Mouse (Mus musculus) cortical plate, adult 2 months (tissue): Measurements from ENCODE around the gene Slc39a11. TPM values are rescaled to one million over a fixed set of nuclear protein-coding genes. Genes with fewer than 3 reads are reported as not detected.

ENCODE experiments used
- H3K27ac ChIP-seq: fragments of 200-500 bp; 2 replicates; pipeline ENCODE4 v1.5.1; 2012; ENCODE audit warnings: low read length, control low read depth, inconsistent platforms; ENCODE audit not compliant: insufficient read depth
- H3K4me1 ChIP-seq: fragments of 200-500 bp; 2 replicates; pipeline ENCODE4 v1.6.1; 2011; ENCODE audit warnings: low read length; ENCODE audit not compliant: control insufficient read depth, insufficient read depth
- H3K4me3 ChIP-seq: fragments of 200-500 bp; 2 replicates; pipeline ENCODE4 v1.5.1; 2011; ENCODE audit warnings: mild to moderate bottlenecking, low read length, control low read depth; ENCODE audit not compliant: insufficient read depth
- CTCF ChIP-seq: fragments of 200-500 bp; IDR thresholded peaks from 2 replicates; pipeline ENCODE4 v1.5.1; 2011; ENCODE audit warnings: mild to moderate bottlenecking, control low read depth, low read length; ENCODE audit not compliant: insufficient read depth; ENCODE audit errors: extremely low read depth
- POLR2A ChIP-seq: fragments of 200-500 bp; IDR thresholded peaks from 2 replicates; pipeline ENCODE4 v1.6.1; 2011; ENCODE audit warnings: mild to moderate bottlenecking, low read length, control low read depth; ENCODE audit not compliant: insufficient read depth; ENCODE audit errors: extremely low read depth
- polyA plus RNA-seq: library from polyadenylated mRNA; depleted of rRNA; stranded (reverse); fragments of >200 nt; gene quantifications from 2 replicates; pipeline ENCODE4 v1.2.3, GENCODE M21; 2012

Slc39a11 gene
- polyA plus RNA-seq, 1 experiment, result 11.4 TPM

GRCm38 (mm10) chr11:113220649-113221048, 429.2 kb downstream of the Slc39a11 start:
- no peak overlapping the region for H3K4me3 ChIP-seq
- TF ChIP-seq CTCF (no peak), POLR2A (no peak)
- no peaks in the 10 kb centered on the region for H3K4me1 ChIP-seq
- no peak overlapping the region for H3K27ac ChIP-seq

- H3K4me3 ChIP-seq, result no peak overlapping the region
- TF ChIP-seq CTCF, result no peak
- TF ChIP-seq POLR2A, result no peak
- no peak overlapping the region for H3K27ac ChIP-seq
- peaks cover 1% of the 10 kb centered on the region; the same call in 1 of the 2 replicates for H3K4me1 ChIP-seq
Observed at GRCm38 (mm10) chr11:113214741-113215140, 435.1 kb downstream of the Slc39a11 start.

GRCm38 (mm10) chr11:113212390-113213025, 437.4 kb downstream of the Slc39a11 start:
- peaks cover 1% of the 10 kb centered on the region; the same call in 1 of the 2 replicates for H3K4me1 ChIP-seq
- H3K4me3 ChIP-seq, result no peak overlapping the region
- TF ChIP-seq POLR2A (no peak), CTCF (no peak)
- no peak overlapping the region for H3K27ac ChIP-seq

DNA sequence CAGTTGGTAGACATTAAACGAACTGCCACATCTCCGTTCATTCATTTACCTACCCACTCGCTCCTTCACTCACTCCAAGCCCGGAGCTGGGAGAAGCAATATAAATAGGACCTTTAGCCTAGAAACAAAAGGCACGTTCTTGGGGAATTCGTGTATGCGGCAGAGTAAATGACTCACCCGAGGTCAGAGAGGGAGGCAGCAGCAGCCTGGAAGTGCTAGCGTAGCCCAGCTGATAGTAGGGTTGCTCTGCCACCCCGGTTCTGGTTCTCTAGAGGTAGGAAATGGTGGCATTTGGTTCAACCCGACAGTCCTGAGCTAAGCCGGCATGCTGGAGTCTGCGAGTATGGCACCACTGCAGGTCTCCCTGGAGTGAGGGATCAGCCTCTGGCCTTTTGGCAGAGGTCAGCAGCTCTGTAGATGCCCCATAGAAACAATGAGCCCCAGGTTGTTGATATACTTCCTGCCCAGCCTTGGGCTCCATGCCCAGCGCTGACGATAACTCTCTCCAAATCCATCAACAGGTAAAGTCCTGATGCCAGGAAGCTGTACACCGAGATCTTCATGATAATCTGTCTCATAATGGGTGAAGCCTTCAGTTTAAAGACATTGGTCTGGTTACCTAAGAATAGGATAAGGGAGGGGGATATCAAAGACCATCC, 440.5 kb downstream of the Slc39a11 start:
- no peak for TF ChIP-seq POLR2A
- no peak for TF ChIP-seq CTCF
- no peak overlapping the region for H3K4me3 ChIP-seq
- H3K4me1 ChIP-seq, result peaks cover 1% of the 10 kb centered on the region; the same call in 1 of the 2 replicates
- no peak overlapping the region for H3K27ac ChIP-seq

DNA sequence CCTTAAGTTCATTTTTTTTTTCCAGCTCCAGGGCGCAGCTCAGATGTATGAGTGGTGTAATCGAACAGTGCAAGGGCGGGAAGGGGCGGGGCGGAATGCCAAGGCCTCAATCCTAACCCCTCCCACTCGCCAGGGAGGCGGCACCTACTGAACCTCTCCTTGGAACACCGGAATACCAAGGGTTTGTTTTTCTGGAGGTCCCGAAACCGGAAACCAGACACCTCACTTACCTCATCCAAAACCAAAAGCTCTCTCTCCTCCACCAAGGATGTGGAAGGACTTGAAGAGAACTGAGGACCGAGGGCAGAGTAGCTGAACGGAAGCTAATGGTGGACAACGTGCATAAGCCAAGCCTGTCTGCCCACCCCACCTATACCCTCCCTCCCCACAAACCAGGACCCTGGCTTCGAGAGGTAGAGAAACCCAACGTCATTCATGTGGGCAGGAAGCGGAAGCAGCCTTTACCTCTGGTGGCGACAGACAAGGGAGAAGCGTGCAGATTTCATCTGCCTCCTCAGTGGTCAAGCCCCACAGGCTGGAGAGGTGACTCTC, 441.3 kb downstream of the Slc39a11 start:
- Histone ChIP-seq H3K27ac (no peak overlapping the region), H3K4me1 (peaks cover 1% of the 10 kb centered on the region; the same call in 1 of the 2 replicates), H3K4me3 (no peak overlapping the region)
- TF ChIP-seq POLR2A (no peak), CTCF (no peak)

- Histone ChIP-seq H3K4me3 (no peak overlapping the region), H3K27ac (no peak overlapping the region), H3K4me1 (peaks cover 1% of the 10 kb centered on the region; the same call in 1 of the 2 replicates)
- no peak for TF ChIP-seq POLR2A
Observed at GRCm38 (mm10) chr11:113207966-113208365, 441.9 kb downstream of the Slc39a11 start.

DNA sequence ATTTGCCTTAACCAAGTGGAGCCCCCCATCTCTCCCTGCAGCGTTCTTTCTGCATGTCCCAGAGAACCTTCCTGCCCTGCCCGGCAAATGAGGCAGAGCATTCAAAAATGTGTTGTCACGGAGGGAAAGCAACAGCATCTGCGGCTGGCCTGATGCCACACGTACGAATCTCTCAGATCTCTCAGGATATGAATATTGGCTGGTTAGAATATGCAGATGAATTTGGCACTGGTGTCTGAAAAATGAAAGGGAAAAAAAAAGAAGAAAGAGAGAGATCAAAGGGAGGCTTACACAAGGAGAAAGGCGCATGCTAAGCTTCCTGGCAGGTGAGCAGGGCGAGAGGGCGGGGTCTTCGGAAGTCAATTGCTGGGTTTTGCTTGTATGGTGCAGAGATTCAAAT, 443.8 kb downstream of the Slc39a11 start:
- H3K4me3 ChIP-seq, result no peak overlapping the region
- no peak overlapping the region for H3K27ac ChIP-seq
- TF ChIP-seq CTCF (no peak), POLR2A (no peak)
- H3K4me1 ChIP-seq, result peaks cover 1% of the 10 kb centered on the region; the same call in 1 of the 2 replicates

DNA sequence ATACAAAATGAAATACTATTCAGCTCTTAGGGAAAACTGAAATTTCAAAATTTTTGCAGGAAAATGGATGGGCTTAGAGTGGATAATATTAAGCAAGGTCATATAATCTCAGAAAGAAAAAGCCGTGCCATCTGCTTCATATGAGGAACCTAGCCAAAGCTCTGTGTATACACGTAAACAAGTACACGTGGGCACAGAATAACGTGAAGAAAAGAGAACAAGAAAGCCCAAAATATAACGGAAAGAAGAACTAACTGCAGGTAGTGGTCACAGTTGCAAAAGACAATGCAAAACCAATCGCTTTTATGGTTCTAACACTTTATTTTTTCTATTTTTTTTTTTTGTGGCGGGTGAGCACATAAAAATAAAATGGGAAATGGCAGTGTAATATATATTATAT, 446.9 kb downstream of the Slc39a11 start:
- Histone ChIP-seq H3K4me1 (no peaks in the 10 kb centered on the region), H3K4me3 (no peak overlapping the region)
- TF ChIP-seq CTCF, result no peak
- no peak for TF ChIP-seq POLR2A

DNA sequence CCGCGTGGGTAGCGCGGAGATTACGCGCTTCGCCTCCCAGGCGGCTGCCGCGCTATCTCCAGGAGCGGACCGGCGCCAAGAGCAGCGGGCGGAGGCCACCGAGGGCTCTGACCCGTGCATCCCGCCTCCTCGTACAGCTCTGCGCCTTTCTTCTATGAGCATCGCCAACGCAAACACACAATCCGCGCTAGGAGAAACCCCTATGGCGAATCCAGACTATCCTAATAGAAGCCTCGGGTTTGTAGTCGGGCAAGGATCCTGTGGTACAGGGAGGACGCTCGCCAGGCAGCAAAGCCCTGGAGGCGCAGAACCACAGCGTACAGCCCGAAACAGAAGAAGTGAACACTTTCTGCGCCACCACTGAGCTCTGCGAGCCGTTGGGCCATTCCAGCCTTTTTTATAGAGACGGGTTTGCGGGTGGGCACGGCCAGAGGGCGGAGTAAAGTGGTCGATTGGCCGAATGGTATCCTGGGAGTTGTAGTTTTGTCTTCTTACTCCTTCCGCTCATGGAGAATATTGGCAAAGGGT, 448.3 kb downstream of the Slc39a11 start:
- peak overlapping the region; percentile 91 for H3K4me3 ChIP-seq
- peak; percentile 100 for TF ChIP-seq POLR2A
- no peak for TF ChIP-seq CTCF
- no peaks in the 10 kb centered on the region for H3K4me1 ChIP-seq
- peak overlapping the region; percentile 78; the same call in 1 of the 2 replicates for H3K27ac ChIP-seq

More for the DNA sequence above, 446.9 kb downstream of the Slc39a11 start:
- H3K27ac ChIP-seq, result no peak overlapping the region
